Mouse (Mus musculus): ENCODE results near the gene Cacng7.
A peak's percentile ranks its signal among the peaks of the same experiment; 100 is the strongest.

Gene Cacng7

DNA sequence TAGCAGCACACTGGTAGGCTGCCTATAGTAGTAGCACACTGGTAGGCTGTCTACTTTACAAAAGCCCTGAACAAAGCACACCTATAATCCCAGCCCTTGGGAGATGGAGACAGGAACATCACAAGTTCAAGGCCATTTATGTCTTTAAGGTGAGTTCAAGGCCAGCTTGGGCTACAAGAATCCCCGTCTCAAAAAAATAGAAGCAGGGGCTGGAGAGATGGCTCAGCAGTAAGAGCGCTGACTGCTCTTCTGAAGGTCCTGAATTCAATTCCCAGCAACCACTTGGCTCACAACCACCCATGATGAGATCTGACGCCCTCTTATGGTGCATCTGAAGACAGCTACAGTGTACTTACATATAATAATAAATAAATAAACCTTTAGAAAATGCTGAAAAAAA lies 12.5 kb downstream of the Cacng7 start:
- DNase-seq (ENCODE audit: low spot score in 2 of 2), result no peak

GRCm38 (mm10) chr7:3347366-3348287 lies 14.9 kb downstream of the Cacng7 start:
- no peak for DNase-seq (ENCODE audit: low spot score in 2 of 2)

GRCm38 (mm10) chr7:3348326-3348725 lies 15.6 kb downstream of the Cacng7 start:
- DNase-seq (ENCODE audit: low spot score in 2 of 2), result no peak

- no peak for DNase-seq (ENCODE audit: low spot score in 2 of 2)
Measured at GRCm38 (mm10) chr7:3349775-3350174, 17.0 kb downstream of the Cacng7 start.

DNA sequence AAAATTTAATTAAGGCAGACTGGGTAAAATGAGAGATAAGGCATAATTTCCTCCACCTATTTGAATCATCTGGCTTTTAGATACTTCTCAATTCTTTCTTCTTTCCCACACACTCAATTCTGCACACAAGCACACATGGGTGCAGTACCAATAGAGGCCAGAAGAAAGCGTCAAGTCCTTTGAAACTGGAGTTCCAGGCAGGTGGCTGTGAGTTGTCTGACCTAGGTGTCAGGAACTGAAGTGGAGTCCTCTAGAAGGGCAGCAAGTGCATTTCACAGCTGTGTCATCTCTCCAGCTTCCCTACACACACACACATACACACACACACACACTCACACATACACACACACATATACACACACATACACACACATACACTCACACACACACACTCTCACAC lies 18.8 kb downstream of the Cacng7 start:
- DNase-seq (ENCODE audit: low spot score in 2 of 2), result no peak

- no peak for DNase-seq (ENCODE audit: low spot score in 2 of 2)
Measured at GRCm38 (mm10) chr7:3354850-3355249, 22.1 kb downstream of the Cacng7 start.

DNA sequence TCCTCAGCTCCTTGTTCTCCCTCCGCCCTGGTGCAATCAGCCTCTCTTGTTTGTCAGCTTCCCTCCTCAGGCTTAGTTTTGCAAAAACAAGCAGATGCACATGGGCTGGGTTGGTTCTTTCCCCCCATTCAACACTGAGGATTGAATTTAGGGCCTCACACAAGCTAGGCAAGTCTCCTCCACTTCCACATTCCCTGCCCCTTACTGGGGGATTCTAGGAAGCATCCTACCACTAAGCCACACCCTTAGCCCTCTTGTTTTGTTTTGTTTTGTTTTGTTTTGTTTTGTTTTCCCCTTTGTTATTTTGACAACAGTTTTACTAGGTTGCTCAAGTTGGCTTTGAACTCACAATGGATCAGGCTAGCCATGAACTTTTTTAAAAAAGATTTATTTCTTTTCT lies 27.9 kb downstream of the Cacng7 start:
- no peak for DNase-seq (ENCODE audit: low spot score in 2 of 2)

GRCm38 (mm10) chr7:3365547-3366279 lies 33.0 kb downstream of the Cacng7 start:
- DNase-seq (ENCODE audit: low spot score in 2 of 2), result no peak

DNA sequence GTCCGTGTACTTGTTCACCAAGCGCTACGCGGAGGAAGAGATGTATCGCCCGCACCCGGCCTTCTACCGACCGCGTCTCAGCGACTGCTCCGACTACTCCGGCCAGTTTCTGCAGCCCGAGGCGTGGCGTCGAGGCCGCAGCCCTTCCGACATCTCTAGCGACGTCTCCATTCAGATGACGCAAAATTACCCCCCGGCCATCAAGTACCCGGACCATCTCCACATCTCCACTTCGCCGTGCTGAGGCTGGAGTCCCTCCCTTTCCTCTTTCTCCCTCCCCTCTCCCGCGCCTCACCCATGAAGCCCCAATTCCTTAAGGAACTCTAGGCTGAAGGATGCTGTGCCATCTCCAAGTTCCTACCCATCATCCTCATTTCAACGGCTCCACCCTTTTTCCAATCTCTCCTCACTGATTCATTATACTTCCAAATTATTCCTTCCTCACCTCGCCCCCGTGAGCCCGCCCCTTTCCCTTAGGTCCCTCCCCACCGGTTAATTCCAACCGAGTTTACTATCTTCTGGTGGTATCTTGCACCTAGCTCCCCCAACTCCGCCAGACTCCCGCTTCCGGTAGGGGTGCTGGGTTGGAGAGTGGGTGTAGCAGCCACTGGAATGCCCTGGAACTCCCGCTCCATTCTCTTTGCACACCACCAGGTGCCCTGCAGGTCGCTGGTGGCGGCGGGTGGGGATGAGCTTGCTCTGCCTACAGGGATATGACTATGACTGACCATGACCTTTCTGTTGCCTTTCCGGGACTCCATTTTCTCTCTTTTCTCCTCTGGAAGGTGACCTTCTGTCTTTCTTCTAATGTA lies 34.2 kb downstream of the Cacng7 start:
- no peak for DNase-seq (ENCODE audit: low spot score in 2 of 2)

DNA sequence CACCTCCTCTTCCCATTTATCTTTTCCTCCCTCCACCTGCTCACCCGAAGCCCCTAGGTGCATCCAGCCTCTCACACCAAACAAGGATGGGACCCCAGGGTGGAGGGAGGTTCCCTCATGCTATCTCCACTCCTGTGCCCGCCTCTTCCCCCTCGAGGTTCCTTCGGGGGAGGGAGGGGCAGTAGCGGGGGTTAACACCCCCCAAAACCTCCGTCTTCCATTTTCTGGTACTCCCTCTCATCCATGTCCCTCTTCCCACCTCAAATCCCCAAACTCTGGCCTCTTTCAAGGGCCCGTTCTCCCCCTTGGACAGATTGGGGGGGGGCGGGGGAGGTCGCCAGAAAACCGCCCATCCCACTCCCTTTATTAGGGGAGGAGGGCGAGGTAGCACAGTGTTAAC lies 34.8 kb downstream of the Cacng7 start:
- DNase-seq (ENCODE audit: low spot score in 2 of 2), result no peak

GRCm38 (mm10) chr7:3368311-3368710 lies 35.6 kb downstream of the Cacng7 start:
- no peak for DNase-seq (ENCODE audit: low spot score in 2 of 2)

- DNase-seq (ENCODE audit: low spot score in 2 of 2), result no peak
Measured at GRCm38 (mm10) chr7:3369189-3369588, 36.4 kb downstream of the Cacng7 start.

GRCm38 (mm10) chr7:3370407-3370806 lies 37.7 kb downstream of the Cacng7 start:
- DNase-seq (ENCODE audit: low spot score in 2 of 2), result no peak

- no peak for DNase-seq (ENCODE audit: low spot score in 2 of 2)
Measured at GRCm38 (mm10) chr7:3372376-3372775, 39.6 kb downstream of the Cacng7 start.

GRCm38 (mm10) chr7:3373754-3374153 lies 41.0 kb downstream of the Cacng7 start:
- DNase-seq (ENCODE audit: low spot score in 2 of 2), result no peak

- DNase-seq (ENCODE audit: low spot score in 2 of 2), result peak in 1 of 2 experiments; percentile 57
Measured at GRCm38 (mm10) chr7:3376831-3377230, 44.1 kb downstream of the Cacng7 start.

DNA sequence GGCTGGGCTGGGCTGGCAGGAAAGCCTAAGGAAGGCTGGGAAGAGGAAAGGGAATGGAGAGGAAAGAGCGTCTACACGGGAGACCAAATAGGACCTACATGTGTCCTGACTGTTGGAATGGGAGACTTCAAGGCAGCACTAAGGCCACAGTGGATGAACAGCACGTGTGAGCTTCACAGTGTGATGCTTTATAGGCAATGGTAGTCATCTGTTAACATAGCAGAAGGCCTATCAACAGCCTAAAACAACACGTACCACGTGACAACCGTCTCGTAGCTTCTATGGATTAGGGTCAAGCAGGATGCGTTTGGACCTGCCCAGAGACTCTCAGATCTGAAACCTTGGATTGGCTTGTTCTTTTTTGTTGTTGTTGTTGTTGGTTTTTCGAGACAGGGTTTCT lies 49.4 kb downstream of the Cacng7 start:
- no peak for DNase-seq (ENCODE audit: low spot score in 2 of 2)

GRCm38 (mm10) chr7:3384807-3385319 lies 52.1 kb downstream of the Cacng7 start:
- DNase-seq (ENCODE audit: low spot score in 2 of 2), result no peak

DNA sequence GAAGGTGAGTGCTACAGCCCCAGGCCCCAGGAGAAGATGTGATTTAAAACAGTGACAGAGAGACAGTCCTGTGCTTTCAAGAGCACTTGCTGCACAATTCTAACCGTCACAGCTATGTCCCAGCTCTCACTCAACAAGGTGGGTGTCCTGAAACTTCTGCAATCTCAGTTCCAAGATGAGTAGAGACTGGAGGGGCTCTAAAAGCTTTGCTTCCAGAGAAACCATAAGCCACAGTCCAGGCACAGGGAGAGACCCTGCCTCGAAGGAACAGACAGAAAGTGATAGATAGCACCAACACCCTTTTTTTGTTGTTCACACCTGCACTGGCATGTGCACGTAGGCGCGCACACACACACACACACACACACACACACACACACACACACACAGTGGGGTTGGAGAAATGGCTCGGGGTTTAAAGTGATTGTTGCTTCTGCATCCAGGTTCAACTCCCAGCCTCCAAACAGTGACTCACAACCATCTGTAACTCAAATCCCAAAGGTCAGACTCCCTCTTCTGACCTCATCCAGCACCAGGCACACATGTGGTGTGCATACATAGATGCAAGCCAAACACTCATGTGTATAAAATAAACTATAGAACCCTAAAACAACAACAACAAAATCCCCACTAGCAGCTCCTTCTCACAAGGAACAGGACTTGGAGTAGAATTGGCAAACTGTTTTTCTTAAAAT lies 53.4 kb downstream of the Cacng7 start:
- no peak for DNase-seq (ENCODE audit: low spot score in 2 of 2)

DNA sequence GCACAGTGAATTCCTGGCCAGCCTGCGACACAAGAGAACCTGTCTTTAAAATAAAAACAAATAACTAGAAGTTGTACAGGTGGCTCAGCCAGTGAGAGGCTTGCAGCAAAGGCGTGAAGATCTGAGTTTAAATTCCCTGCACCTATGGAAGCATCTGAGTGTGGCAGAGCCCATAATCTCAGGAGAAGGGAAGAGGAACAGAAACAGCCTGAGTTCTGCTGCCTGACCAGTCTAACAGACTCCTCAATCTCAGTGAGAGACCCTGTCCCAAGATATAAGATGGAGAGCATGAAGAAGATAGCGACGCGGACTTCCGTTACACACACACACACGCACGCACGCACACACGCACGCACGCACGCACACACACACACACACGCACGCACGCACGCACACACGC lies 55.0 kb downstream of the Cacng7 start:
- no peak for DNase-seq (ENCODE audit: low spot score in 2 of 2)

DNA sequence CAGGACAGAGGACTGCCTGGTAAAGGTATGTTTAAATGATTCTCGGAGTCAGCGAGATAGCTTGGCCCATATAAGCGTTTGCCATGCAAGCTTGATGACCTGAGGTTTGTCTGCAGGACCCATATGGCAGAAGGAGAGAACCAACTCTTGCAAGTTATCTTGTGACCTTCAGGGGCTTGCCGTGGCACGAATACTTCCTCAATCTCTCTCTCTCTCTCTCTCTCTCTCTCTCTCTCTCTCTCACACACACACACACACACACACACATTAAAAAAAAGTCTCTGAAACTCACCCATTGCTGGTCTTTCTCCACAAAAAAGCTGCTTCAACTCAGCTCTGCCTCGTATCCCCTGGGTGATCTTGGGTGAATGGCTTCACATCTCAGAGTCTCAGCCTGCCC lies 56.1 kb downstream of the Cacng7 start:
- DNase-seq (ENCODE audit: low spot score in 2 of 2), result no peak
